In genomic region chr17:48451353-48451675, GRCm38 (mm10) we compare ENCODE assay signal across 15 mouse cellular contexts. TPM values are rescaled to one million over a fixed set of nuclear protein-coding genes. Genes with fewer than 3 reads are reported as not detected.
DNase-seq lines count a peak whose midpoint lies in the region; ATAC-seq and TF ChIP-seq lines count a peak whose summit lies in the region.
"Had no signal": no experiment of that assay in that cellular context is flagged by ENCODE, and none has a peak within 500 bp of the region (broad histone marks: within the 10 kb centered on the region; RNA-seq: fewer than 3 reads in every experiment).

TSS of gene Tspo2 (minus strand) at chr17:48451522.

- no peak for TF ChIP-seq CTCF in bone marrow, adult 2 months (IDR thresholded peaks at IDR 0.05; ENCODE audit: control insufficient read depth, insufficient read depth, low read length)

- no peaks in the 10 kb centered on the region for H3K27me3 ChIP-seq in kidney, embryonic 15.5 days
- no peaks in the 10 kb centered on the region for H3K27me3 ChIP-seq in intestine, embryonic 15.5 days (replicated peaks)

- H3K27ac ChIP-seq in kidney, embryonic 15.5 days = 0 out of 2 replicates have a peak within 1 kb of the TSS, but pooled peaks have one; percentile 39
- peak within 1 kb of the TSS; percentile 86 for H3K27ac ChIP-seq in bone marrow, adult 2 months (ENCODE audit: control insufficient read depth, insufficient read depth, low read depth, low read length, poor library complexity)
- no peak within 1 kb of the TSS; the same call in 1 of the 2 replicates for H3K27ac ChIP-seq in intestine, embryonic 15.5 days

- ATAC-seq in kidney, embryonic 15.5 days (replicated peaks; ENCODE audit: low FRiP score) = peak; percentile 50; the same call in 1 of the 2 replicates
- no peak for ATAC-seq in intestine, embryonic 15.5 days
- peak; percentile 82 for ATAC-seq in megakaryocyte-erythroid progenitor cell, adult 5-6 weeks (replicated peaks; ENCODE audit: low FRiP score, low TSS enrichment, poor library complexity, severe bottlenecking)
- ATAC-seq in granulocyte monocyte progenitor cell, adult 5-6 weeks (replicated peaks; ENCODE audit: poor library complexity, severe bottlenecking) = no peak
- ATAC-seq: inflammation-experienced regulatory T-cells, adult 6 months had no signal

- peak; percentile 51; the same call in 1 of the 2 replicates for TF ChIP-seq POLR2A in bone marrow, adult 2 months (IDR thresholded peaks at IDR 0.05; ENCODE audit: borderline replicate concordance, control insufficient read depth, low read depth, low read length)

- no peak within 1 kb of the TSS for H3K4me2 ChIP-seq in kidney, embryonic 15.5 days
- 0 out of 2 replicates have a peak within 1 kb of the TSS, but pooled peaks have one; percentile 12 for H3K4me2 ChIP-seq in intestine, embryonic 15.5 days (replicated peaks)

- H3K9ac ChIP-seq in kidney, embryonic 15.5 days = no peak within 1 kb of the TSS
- H3K9ac ChIP-seq in intestine, embryonic 15.5 days = no peak within 1 kb of the TSS

- H3K4me3 ChIP-seq in kidney, embryonic 15.5 days (replicated peaks) = no peak within 1 kb of the TSS
- peak within 1 kb of the TSS; percentile 75 for H3K4me3 ChIP-seq in bone marrow, adult 2 months (replicated peaks; ENCODE audit: control insufficient read depth, low read depth, low read length)
- H3K4me3 ChIP-seq in intestine, embryonic 15.5 days (replicated peaks) = no peak within 1 kb of the TSS

- no peaks in the 10 kb centered on the region for H3K36me3 ChIP-seq in kidney, embryonic 15.5 days
- no peaks in the 10 kb centered on the region for H3K36me3 ChIP-seq in intestine, embryonic 15.5 days

- 44% methylated on average over 7 of the region's 7 CpGs for WGBS in kidney, embryonic 15.5 days
- 48% methylated on average over 7 of the region's 7 CpGs for WGBS in bone marrow, adult 2 months
- 43% methylated on average over 7 of the region's 7 CpGs for WGBS in intestine, embryonic 15.5 days

- peaks cover 18% of the 10 kb centered on the region for H3K4me1 ChIP-seq in kidney, embryonic 15.5 days
- H3K4me1 ChIP-seq in bone marrow, adult 2 months (ENCODE audit: control insufficient read depth, insufficient read depth, low read length) = no peaks in the 10 kb centered on the region; the same call in 1 of the 2 replicates
- peaks cover 7% of the 10 kb centered on the region; the same call in 1 of the 2 replicates for H3K4me1 ChIP-seq in intestine, embryonic 15.5 days (replicated peaks)

- DNase-seq in kidney, postnatal 14 days = no peak
- DNase-seq in adrenal gland, postnatal 25 days = no peak
- DNase-seq in adrenal gland, postnatal 14 days = no peak
- DNase-seq: adrenal gland, adult 2 months; cerebellum, postnatal 10 days; lung, postnatal 14 days; thymus, postnatal 4 days had no signal

- H3K9me3 ChIP-seq in kidney, embryonic 15.5 days (replicated peaks) = no peaks in the 10 kb centered on the region
- H3K9me3 ChIP-seq in intestine, embryonic 15.5 days = no peaks in the 10 kb centered on the region

RNA-seq across cellular contexts. Expression of gene Tspo2, which starts in this region (rescaled TPM):
- polyA plus RNA-seq in kidney, embryonic 15.5 days (2015; fragmentation: Nextera tagmentation; extraction: Ambion mirVana) = 2.4 and 4.1 TPM in 2 replicates
- polyA plus RNA-seq in bone marrow, adult 2 months (2011; ENCODE audit: insufficient read depth, insufficient read length, low replicate concordance, missing spikeins) = 307 and 314 TPM in 2 replicates
- polyA plus RNA-seq in intestine, embryonic 15.5 days (2015; fragmentation: Nextera tagmentation; extraction: Ambion mirVana) = 3.5 and 4.4 TPM in 2 replicates
- 192 and 203 TPM in 2 replicates for total RNA-seq in megakaryocyte-erythroid progenitor cell, adult 5-6 weeks (2014; fragmentation: Nextera tagmentation)
- total RNA-seq in megakaryocyte-erythroid progenitor cell, adult 5-6 weeks (2017) = 86.3 and 160 TPM in 2 replicates
- total RNA-seq in adrenal gland, postnatal 25 days (2021) = not detected in 2 replicates
- 1.9 and 4.6 TPM in 2 replicates for total RNA-seq in adrenal gland, postnatal 14 days (2021)
- total RNA-seq in granulocyte monocyte progenitor cell, adult 5-6 weeks (2014; fragmentation: Nextera tagmentation) = 0.26 and 2.5 TPM in 2 replicates
- 0.17 and 0.62 TPM in 2 replicates for total RNA-seq in granulocyte monocyte progenitor cell, adult 5-6 weeks (2017)
- total RNA-seq: adrenal gland, adult 2 months; CH12.LX; layer of hippocampus, postnatal 25 days had no signal
- polyA plus RNA-seq: adrenal gland, adult 2 months; inflammation-experienced regulatory T-cells, adult 6 months had no signal

Comparison
In these comparisons a context has a peak if more than half of its experiments do, and no peak if none do; other contexts are left out.
1. RNA of gene Tspo2 (total RNA-seq): 86.3 to 203 TPM in megakaryocyte-erythroid progenitor cell, adult 5-6 weeks; 1.9 to 4.6 TPM in adrenal gland, postnatal 14 days, 0.17 to 2.5 TPM in granulocyte monocyte progenitor cell, adult 5-6 weeks and not detected in adrenal gland, postnatal 25 days; every median in the first group is over 10 times any median in the second.
2. RNA of gene Tspo2 (polyA plus RNA-seq): 307 to 314 TPM in bone marrow, adult 2 months; 2.4 to 4.1 TPM in kidney, embryonic 15.5 days and 3.5 to 4.4 TPM in intestine, embryonic 15.5 days; every median in the first group is over 10 times any median in the second.
3. ATAC-seq: peak in kidney, embryonic 15.5 days (single experiment) and megakaryocyte-erythroid progenitor cell, adult 5-6 weeks (single experiment); none in intestine, embryonic 15.5 days (single experiment) and granulocyte monocyte progenitor cell, adult 5-6 weeks (single experiment).